Mouse (Mus musculus): ENCODE data around the gene Serpinb9f. TPM values are rescaled to one million over a fixed set of nuclear protein-coding genes. Genes with fewer than 3 reads are reported as not detected.
"Not testable (repeated sequence)": the region's sequence is repeated elsewhere in the genome, so short reads cannot be mapped to it uniquely, and the experiment has no call there.

Gene Serpinb9f
- not detected in 2 replicates for polyA plus RNA-seq (2012; rRNA removed)

- H3K27me3 ChIP-seq (ENCODE audit: control insufficient read depth, insufficient read depth, low read length); H3K36me3 ChIP-seq (ENCODE audit: control insufficient read depth, insufficient read depth, low read length); H3K4me1 ChIP-seq (ENCODE audit: control insufficient read depth, insufficient read depth, low read length); H3K4me3 ChIP-seq (ENCODE audit: control insufficient read depth, low read depth, low read length); H3K27ac ChIP-seq (ENCODE audit: control insufficient read depth, insufficient read depth, low read depth, low read length): not testable (repeated sequence)
Measured at GRCm38 (mm10) chr13:33323777-33324176, at the start of gene Serpinb9f. Gene Serpinb9f, plus strand, starts transcription at chr13:33324077.

GRCm38 (mm10) chr13:33308631-33309030, 15.2 kb upstream of the Serpinb9f start:
- H3K27ac ChIP-seq (ENCODE audit: control insufficient read depth, insufficient read depth, low read depth, low read length); H3K36me3 ChIP-seq (ENCODE audit: control insufficient read depth, insufficient read depth, low read length); H3K27me3 ChIP-seq (ENCODE audit: control insufficient read depth, insufficient read depth, low read length); H3K4me3 ChIP-seq (ENCODE audit: control insufficient read depth, low read depth, low read length); H3K4me1 ChIP-seq (ENCODE audit: control insufficient read depth, insufficient read depth, low read length): not testable (repeated sequence)

- H3K4me1 ChIP-seq (ENCODE audit: control insufficient read depth, insufficient read depth, low read length); H3K36me3 ChIP-seq (ENCODE audit: control insufficient read depth, insufficient read depth, low read length); H3K27me3 ChIP-seq (ENCODE audit: control insufficient read depth, insufficient read depth, low read length); H3K27ac ChIP-seq (ENCODE audit: control insufficient read depth, insufficient read depth, low read depth, low read length); H3K4me3 ChIP-seq (ENCODE audit: control insufficient read depth, low read depth, low read length): not testable (repeated sequence)
Measured at GRCm38 (mm10) chr13:33356666-33357065, 32.8 kb downstream of the Serpinb9f start.

Other genes with a start within 250 kb of the Serpinb9f start
- gene Serpinb1b, start 245.5 kb upstream of the Serpinb9f start, polyA plus RNA-seq (2012; rRNA removed) = 0.06 TPM in 1 of 2 replicates, not detected in the other
- 0.06 TPM in 1 of 2 replicates, not detected in the other for gene Serpinb9c, start 164.3 kb upstream of the Serpinb9f start, polyA plus RNA-seq (2012; rRNA removed)
- gene Serpinb9d, start 131.1 kb upstream of the Serpinb9f start, polyA plus RNA-seq (2012; rRNA removed) = 0.11 and 0.19 TPM in 2 replicates
- not detected in 2 replicates for gene Serpinb9e, start 74.5 kb upstream of the Serpinb9f start, polyA plus RNA-seq (2012; rRNA removed)
- 0.25 and 0.31 TPM in 2 replicates for gene Gm11397, start 71.7 kb downstream of the Serpinb9f start, polyA plus RNA-seq (2012; rRNA removed)
- gene Serpinb9g, start 160.7 kb downstream of the Serpinb9f start, polyA plus RNA-seq (2012; rRNA removed) = not detected in 2 replicates